Mouse (Mus musculus): ENCODE measurements around the gene Vwa7.
"Not testable (repeated sequence)": the region's sequence is repeated elsewhere in the genome, so short reads cannot be mapped to it uniquely, and the experiment has no call there.

Vwa7 gene

DNA sequence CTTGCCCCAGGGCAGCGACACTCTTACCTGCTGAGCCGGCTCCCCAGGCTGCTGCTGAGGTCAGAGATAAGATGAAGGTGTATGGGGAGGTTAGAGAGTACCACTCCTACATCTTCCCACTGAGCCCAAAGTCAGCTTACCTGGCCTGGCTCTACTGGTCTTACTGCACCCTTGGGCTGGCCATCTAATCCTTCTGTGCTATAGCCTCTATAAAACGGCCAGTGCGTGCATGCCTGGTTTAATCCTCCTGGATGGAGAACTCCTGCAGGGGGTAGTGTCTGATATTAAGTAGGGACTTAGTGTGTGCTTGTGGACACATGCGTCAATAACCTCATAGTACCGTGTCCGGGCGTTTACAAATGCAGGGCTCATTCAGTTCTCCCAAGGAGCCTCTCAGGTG lies 4.2 kb downstream of the Vwa7 start:
- in situ Hi-C loops (cut with MseI, MboI), result loop anchor here (5.0 to 25.0 kb wide), 2 partner anchors 87 to 92 kb away; partner anchors contain the start of genes Ly6g5c (in 2 of the 2), Csnk2b (in 1 of the 2), Gpank1 (in 1 of the 2) and Ly6g5b (in 1 of the 2)

DNA sequence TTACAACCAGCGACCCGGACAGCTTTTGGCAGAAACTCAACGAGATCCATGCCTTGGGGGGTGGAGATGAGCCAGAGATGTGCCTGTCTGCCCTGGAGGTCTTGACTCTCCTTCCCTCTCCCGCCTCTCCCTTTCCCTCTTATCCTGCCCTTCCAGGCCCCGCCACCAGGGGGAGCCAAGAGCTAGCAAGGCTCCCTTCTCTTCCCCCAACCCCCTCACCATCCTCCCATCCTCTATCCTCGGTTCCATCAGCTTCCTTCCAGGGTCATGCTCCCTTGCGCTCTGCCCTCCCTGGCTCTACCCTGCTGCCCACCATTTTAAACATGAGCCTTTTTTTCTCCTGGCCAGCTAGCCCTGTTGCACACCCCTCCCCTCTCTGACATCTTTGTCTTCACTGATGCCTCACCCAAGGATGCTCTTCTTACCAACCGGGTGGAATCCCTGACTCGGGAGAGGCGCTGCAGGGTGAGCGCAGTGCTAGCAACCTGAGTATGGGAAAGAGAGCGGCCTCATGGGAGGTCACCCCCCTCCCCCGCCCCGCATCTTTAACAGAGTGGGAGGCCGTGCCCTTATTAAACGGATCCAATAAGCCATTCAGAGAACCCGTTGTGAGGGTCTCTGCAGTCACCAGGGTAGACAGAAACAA lies 4.9 kb downstream of the Vwa7 start:
- in situ Hi-C loops (cut with MseI, MboI), result loop anchor here (5.0 to 25.0 kb wide), 2 partner anchors 86 to 91 kb away; partner anchors contain the start of genes Ly6g5c (in 2 of the 2), Csnk2b (in 1 of the 2), Gpank1 (in 1 of the 2) and Ly6g5b (in 1 of the 2)

DNA sequence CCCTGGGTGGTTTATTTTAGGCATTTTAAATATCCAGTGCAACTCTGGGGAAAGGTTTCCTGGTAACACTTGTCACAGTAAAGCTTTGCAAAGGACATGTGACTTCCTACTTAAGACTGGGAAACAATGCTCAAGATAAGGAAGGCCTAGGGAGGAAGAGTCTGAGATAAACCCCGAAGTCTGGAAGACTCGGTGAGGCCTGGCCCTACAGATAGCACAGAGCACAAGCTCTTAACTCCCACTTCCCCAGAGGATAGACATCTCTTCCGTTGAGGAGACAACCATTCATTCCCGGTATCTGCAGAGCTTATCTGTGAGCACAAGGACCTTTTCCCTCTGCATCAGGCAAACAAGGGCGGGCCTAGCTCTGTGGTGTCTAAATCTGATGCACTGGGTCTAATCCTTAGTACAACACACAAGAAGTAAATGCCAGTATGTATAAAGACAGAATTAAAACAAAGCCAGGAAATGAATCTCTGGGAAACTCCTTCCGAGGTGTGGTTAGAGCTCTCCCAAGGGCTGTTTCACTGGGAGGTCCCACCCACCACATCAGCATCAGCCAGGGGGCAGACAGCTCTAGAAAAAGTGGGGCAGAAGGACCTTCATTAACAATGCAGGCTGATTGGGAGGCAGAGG lies 5.6 kb downstream of the Vwa7 start:
- in situ Hi-C loops (cut with MseI, MboI), result loop anchor here (5.0 to 25.0 kb wide), 2 partner anchors 85 to 90 kb away; partner anchors contain the start of genes Ly6g5c (in 2 of the 2), Csnk2b (in 1 of the 2), Gpank1 (in 1 of the 2) and Ly6g5b (in 1 of the 2)

DNA sequence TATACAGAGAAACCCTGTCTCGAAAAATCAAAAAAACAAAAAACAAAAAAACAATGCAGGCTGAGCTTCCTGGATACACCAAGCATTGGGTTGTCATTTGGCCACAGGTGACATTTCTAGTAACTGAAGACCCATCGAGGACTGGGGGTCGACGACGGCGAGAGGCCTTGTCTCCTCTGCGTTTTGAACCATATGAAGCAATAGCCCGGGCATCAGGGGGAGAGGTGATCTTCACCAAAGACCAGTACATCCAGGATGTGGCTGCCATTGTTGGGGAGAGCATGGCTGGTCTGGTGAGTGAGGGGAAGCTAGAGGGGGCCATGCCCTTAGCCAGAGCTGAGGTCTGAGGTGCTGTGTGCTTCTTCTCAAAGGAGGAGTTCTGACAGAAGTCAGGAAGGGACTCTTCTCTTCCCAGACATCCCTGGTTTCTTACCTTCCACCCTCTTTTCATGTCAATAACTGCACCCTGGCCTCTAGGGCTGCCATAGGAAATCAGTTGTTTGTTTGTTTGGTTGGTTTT lies 6.2 kb downstream of the Vwa7 start:
- in situ Hi-C loops (cut with MseI, MboI), result loop anchor here (5.0 to 25.0 kb wide), 2 partner anchors 85 to 90 kb away; partner anchors contain the start of genes Ly6g5c (in 2 of the 2), Csnk2b (in 1 of the 2), Gpank1 (in 1 of the 2) and Ly6g5b (in 1 of the 2)

DNA sequence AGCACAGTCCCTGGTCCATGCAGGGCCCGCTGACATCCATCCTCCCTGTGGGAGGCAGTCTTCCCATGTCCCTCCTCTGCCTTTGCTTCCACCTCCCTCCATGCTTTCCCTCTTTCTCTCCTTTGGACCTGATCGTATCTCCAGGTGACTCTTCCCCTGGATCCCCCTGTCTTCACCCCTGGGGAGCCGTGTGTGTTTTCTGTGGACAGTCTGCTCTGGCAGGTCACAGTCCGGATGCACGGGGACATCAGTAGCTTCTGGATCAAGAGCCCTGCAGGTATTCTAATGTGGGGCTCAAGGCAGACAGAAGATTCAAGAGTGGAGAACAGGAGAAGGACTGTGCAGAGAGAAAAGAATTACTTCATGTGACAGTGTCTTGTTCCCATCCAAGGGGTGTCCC lies 6.8 kb downstream of the Vwa7 start:
- in situ Hi-C loops (cut with MseI, MboI), result loop anchor here (5.0 to 25.0 kb wide), 2 partner anchors 84 to 89 kb away; partner anchors contain the start of genes Ly6g5c (in 2 of the 2), Csnk2b (in 1 of the 2), Gpank1 (in 1 of the 2) and Ly6g5b (in 1 of the 2)

DNA sequence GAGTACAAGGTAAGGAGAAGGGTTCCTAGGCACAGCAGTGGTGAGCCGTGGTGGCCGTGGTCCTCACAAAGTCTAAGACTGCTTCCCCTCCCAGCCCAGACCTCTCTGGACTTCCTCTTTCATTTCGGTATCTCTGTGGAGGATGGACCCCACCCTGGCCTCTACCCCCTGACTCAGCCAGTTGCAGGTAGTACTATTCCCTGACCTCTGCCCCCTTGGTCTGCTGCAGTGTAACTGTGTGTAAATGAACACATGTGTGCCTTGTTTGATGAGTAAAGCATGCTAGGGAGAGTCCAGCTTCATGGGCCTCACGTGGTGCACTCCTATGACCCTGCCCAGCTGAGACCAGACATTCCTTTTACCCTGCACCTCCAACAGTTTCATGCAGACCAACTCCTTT lies 7.4 kb downstream of the Vwa7 start:
- in situ Hi-C loops (cut with MseI, MboI), result loop anchor here (5.0 to 25.0 kb wide), 2 partner anchors 84 to 89 kb away; partner anchors contain the start of genes Ly6g5c (in 2 of the 2), Csnk2b (in 1 of the 2), Gpank1 (in 1 of the 2) and Ly6g5b (in 1 of the 2)

DNA sequence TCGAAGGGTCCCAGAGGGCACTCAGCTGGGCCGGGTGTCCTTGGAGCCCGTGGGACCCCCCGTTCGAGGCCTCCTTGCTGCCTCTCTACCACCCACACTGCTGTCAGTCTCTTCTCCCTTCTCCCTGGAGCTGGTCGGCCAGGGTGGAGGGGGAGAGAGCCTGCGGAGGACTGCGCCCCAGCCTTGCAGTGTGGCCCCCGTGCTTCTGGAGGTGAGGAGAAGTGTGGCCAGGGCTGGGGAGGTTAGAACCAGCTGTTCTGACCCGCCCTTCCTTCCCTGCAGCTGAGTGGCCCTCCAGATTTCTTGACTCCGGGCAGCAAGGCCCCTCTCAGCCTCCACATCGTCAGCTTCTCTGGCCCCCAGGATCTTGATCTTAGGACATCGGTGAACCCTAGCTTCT lies 7.9 kb downstream of the Vwa7 start:
- in situ Hi-C loops (cut with MseI, MboI), result loop anchor here (5.0 to 25.0 kb wide), 2 partner anchors 83 to 88 kb away; partner anchors contain the start of genes Ly6g5c (in 2 of the 2), Csnk2b (in 1 of the 2), Gpank1 (in 1 of the 2) and Ly6g5b (in 1 of the 2)

DNA sequence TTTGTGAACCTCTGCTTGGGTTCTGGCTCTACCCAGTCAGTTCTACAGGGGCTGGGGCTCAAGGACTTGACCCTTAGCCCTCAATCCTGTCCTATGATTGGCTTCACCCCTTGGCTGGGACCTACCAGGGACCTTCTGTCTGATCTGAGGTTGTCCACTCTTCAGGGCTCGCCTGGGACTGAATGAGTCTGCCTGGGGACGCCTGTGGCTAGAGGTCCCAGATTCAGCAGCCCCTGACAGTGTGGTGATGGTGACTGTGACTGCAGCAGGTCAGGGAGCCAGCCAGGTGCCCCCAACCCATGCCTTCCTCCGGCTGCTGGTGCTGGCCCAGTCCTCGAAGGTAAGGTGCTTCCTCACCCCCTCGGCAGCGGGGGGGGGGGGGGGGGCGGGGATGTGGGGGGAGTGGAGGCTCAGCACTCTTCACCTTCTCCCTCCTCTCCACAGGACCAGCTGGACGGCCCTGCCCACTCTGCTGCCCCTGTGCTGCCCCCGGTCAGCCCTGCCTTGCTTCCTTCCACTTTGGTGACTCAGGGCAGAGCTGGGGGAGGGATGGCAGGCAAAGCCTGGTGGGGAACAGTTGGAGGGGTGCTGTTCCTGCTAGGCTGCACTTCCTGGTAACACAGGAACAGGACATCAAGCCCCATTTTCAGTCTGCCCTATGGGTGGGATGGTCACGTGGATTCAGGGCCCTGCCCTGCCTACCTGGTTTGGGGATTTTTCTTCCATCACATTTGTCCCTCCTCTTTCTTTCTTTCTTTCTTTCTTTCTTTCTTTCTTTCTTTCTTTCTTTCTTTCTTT lies 8.5 kb downstream of the Vwa7 start:
- in situ Hi-C loops (cut with MseI, MboI), result loop anchor here (5.0 to 25.0 kb wide), 2 partner anchors 82 to 87 kb away; partner anchors contain the start of genes Ly6g5c (in 2 of the 2), Csnk2b (in 1 of the 2), Gpank1 (in 1 of the 2) and Ly6g5b (in 1 of the 2)

DNA sequence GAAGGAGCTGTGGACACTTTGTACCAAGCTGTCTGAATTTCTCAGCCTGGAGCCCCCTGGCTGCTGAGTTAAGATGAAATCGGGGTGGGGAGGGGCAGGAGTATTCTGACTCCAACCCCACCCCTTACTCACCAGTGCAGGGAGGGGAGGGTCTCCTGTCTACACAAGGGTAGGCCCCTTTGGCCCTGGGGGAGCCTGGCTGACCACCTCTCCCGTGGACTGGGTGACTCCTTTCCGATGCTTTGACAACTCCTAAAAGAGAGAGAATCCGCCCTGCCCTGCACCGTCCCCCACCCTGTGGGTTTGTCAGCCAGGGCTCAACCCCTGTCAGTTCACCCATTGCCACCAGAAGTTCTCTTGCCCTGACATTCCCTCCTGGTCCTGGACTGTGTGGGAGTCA lies 9.8 kb downstream of the Vwa7 start:
- in situ Hi-C loops (cut with MseI, MboI), result no loop called here

DNA sequence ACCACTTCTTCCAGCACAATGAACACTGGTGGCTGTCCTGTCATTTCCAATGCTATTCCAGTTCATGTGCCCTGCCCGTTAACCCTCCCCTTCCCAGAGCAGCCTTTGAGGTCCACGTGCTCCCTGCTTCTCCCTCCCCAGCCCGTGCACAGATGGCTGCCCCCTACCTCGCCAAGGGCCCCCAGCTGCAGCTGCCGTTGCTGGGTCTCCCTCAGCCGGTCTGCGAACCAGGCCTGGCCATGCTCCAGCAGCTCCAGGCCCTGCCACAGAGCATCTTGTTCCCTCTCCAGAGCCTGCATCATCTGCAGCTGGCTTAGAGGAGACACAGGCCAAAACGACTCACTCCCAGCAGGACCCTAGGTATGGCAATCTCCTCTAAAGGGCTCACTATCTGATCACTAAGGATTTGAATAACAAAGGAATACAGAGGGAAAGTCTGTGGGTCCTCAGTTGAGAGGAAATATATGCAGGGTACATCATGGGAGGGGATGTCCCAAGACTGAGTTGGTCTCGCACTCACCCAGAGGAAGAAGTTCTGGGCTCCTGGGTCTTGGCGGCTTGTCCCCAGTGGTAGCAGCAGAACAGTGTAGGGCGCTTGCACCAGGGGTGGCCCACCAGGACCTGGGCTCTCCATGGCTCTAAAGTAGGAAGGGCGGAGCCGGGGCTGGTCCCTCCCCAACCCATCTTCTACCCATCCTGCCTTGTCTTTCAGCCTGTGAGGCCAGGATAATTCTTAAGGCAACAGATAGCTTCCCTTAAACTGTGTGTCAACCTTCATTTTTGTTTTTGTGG lies 11.1 kb downstream of the Vwa7 start, which contains the start of gene Sapcd1:
Sapcd1 (minus strand) TSS at position 740 of the 792 bp plus-strand sequence.
- in situ Hi-C loops (cut with MseI, MboI), result no loop called here

DNA sequence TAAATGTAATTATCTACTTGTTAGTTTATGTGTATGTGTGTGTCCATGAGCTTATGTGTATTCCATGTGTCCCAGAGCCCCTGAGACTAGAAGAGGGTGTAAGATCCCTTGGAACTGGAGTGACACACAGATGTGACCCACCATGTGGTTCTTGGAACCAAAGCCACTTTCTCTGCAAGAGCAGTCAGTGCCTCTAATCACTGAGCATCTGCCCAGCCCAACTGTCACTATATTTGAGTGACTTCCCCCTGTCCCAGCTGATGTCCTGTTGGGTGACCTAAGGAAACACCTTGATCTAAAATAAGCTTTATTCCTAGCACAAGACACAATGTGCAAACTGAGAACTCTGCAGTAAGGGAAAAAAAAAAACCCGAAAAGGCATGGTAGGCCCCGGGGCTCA lies 11.9 kb downstream of the Vwa7 start:
- in situ Hi-C loops (cut with MseI, MboI), result no loop called here

DNA sequence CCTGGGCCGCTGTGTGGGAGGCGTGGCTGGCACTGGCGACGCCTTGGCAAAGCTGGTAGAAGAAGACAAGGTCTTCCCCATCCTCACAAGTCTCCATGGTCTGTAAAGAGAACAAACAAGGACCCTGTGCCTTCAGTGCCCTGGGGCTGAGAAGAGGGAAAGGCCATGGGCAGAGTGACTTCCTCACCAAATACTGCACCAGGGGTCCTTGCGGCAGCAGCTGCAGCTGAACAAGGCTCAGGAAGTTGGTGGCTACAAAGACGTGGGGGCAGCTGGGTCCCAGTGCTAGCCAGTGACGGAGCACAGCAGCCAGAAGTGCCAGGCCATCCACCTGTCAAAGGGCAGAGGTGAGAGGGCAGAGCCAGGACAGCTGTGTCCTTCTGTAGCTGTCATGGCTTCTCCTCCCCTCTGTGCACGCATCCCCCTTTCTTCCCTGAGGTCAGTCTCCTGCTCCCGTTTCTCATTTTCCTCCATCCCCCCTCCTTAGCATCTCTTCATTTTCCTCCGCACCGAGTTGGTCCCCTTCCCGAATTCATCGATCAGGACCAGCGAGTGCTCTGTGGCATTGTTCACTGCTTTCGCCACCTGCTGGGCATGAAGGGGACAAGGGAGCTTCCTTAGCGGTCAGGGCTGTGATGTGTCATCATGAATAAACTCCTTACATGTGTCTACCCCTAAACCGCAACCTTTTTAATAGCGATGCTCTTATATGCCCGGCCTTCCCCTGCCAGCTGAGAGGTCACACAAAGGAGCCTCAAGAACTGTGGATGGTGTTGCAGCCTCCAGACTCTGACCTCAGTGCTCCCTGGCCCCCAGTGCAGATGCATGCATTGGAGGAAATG lies 13.5 kb downstream of the Vwa7 start:
- in situ Hi-C loops (cut with MseI, MboI), result no loop called here

DNA sequence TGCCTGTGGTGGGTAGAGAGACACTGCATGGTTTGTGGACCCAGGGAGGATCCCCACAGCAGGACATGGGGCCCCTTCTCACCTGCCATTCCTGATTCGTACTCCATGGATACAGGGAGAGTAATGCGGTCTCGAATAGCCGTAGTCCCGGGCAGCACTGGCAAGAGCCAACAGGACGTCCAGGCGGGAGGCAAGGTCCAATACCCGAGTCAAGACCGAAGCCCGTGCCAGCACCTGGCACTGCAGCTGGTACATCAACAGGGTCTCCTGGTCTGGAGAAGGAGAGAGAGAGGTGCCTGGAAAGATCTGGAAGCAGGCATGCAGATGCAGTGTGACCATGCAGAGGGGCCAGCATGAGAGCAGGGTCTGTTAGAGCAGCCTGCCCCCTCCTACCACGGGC lies 14.9 kb downstream of the Vwa7 start:
- in situ Hi-C loops (cut with MseI, MboI), result no loop called here

DNA sequence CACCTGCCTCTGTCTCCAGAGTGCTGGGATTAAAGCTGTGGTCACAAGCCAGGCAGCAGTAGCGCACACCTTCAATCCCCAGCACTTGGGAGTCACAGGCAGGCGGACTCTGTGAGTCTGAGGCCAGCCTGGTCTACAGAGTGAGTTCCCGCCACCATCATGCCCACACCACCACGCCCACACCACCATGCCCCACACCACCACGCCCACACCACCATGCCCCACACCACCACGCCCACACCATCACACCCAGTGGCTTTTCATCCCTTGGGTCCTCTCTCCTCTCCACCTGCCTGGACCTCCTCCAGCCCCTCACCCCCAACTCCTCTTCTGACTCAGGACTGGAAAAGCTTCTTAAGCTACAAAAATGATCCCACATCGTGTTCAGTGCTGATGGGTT lies 15.5 kb downstream of the Vwa7 start:
- in situ Hi-C loops (cut with MseI, MboI), result no loop called here

DNA sequence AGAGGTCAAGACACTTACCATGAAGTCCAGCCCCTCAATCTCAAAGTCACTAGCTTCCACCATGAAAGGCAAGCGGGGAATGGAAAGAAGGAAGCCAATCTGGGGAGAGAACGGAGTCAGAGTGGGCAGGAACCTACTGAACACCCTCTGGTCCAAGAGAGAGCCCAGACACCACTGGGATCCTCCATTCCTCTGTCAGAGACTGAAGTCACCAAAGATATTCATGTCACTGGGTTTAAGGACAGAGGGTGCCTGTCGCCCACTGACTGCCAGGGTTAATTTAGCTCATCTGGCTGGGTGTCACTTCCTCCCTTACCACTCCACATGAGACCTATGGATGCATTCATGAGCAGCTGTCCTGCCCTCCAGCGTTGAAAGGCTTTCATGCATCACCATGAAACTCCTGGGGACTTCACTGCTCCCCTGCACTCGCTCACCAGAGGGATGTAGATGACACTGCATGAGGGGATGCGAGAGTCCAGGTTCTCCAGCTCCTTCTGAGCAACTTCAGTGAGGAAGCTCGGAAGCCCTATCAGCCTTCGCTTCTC lies 16.0 kb downstream of the Vwa7 start:
- in situ Hi-C loops (cut with MseI, MboI), result no loop called here

DNA sequence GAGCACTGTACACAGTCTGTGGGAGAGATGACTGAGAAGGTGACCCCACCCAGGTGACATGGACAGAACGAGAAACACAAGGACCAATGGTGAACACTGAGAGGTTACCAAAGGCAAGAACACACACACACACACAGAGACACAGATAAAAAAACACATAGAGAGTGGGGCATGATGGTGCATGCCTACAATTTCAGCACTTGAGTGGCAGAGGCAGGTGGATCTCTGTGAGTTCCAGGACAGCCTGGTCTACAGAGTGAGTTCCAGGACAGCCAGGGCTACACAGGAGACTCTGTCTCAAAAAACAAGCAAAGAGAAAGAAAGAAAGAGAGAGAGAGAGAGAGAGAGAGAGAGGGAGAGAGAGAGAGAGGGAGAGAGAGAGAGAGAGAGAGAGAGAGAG lies 17.3 kb downstream of the Vwa7 start:
- in situ Hi-C loops (cut with MseI, MboI), result not testable (repeated sequence)

DNA sequence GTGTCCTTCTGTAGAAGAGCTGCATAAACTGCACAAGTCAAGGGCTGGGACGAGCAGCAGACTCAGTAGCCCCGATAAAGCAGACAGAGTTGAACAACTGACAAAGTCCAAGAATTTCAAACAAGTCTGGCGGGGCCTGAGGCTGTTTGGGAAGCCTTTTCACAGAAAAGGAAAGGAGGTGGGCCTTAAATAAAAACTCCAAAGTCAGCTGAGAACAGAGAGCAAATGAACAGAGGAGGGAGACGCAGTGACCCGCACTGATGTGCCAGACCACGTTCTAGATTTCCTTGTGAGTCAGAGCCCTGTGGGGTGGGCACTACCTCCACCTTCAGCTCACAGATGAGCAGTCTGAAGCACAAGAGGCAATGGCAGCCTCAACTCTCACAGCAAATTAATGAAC lies 18.5 kb downstream of the Vwa7 start:
- in situ Hi-C loops (cut with MseI, MboI), result no loop called here

DNA sequence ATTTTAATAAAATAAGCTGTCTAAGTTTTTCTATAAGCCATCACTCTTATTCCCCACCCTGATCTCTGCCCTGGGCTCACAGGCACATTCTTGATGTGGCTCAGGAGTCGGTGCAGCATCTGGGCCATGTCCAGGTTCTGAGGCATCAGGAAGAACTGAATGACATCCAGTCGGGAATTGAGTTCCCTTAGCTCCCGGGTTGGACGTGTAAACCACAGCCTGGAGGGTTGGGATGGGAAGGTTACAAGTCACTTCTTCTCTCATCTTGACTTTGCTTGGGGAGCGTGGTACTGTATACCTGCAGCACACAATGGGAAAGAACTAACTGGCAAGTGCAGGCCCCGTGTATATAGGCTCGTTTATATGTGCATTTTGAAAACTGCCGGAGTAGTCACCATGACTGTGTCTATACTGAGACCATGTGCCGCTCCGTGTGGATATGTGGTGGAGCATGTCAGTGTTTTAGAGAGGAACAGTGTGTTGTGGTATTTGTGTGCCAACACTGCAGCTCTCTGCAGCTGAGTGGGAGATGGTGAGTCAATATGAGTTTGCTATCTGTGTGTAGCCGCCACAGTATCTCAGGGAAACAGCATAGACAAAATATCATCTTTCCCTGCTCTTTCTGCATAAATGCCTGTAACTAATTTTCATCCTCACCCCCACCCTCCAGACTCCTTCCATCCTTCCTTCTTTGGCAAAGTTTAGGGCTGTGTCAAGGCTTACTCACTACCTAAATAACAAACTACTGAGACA lies 22.9 kb downstream of the Vwa7 start:
- in situ Hi-C loops (cut with MseI, MboI), result no loop called here

Measured in mouse trophoblast stem cell (cell line).